Mouse (Mus musculus) cerebellum, adult 2 months (tissue): ENCODE measurements around the gene Eif4a3.

Experiments
- CTCF ChIP-seq: fragments of 200-500 bp; IDR thresholded peaks from 2 replicates; pipeline ENCODE4 v1.5.1; 2011; ENCODE audit warnings: low read depth, mild to moderate bottlenecking, control low read depth, low read length, moderate library complexity, borderline replicate concordance; ENCODE audit not compliant: insufficient read depth
- POLR2A ChIP-seq: fragments of 200-500 bp; IDR thresholded peaks from 2 replicates; pipeline ENCODE4 v1.6.1; 2011; ENCODE audit warnings: low read length, control low read depth, borderline replicate concordance; ENCODE audit not compliant: insufficient read depth

GRCm38 (mm10) chr11:119250998-119251397 is 48.9 kb downstream of the Eif4a3 start:
- TF ChIP-seq POLR2A (no peak), CTCF (no peak)
